Mouse (Mus musculus) neural tube, embryonic 11.5 days (tissue): ENCODE data around the gene Mfsd12. TPM values are rescaled to one million over a fixed set of nuclear protein-coding genes. Genes with fewer than 3 reads are reported as not detected.

Experiments
- microRNA-seq: library from miRNA; unstranded; fragments of <30 nt; microRNA quantifications from one replicate; pipeline ENCODE4, GENCODE M21; 2016
- polyA plus RNA-seq: library from polyadenylated mRNA; unstranded; fragments of >200 nt; fragmentation: Nextera tagmentation; extraction: Ambion mirVana; gene quantifications from 2 replicates; pipeline ENCODE4 v1.2.1, GENCODE M21; 2014

Mfsd12 gene
- polyA plus RNA-seq, 1 experiment from 2014 or later: 5.3 TPM

Small RNA genes lying within 50 kb of the gene (microRNA-seq; reads per million reads assigned to microRNA genes)
- gene Mir6913: not detected

Other genes starting within 250 kb of the Mfsd12 start
- gene Zbtb7a, start 222.3 kb upstream of the Mfsd12 start, polyA plus RNA-seq: 7.1 and 8.8 TPM in 2 replicates
- 68.3 and 68.4 TPM in 2 replicates for gene Pias4, start 189.6 kb upstream of the Mfsd12 start, polyA plus RNA-seq
- 463 and 504 TPM in 2 replicates for gene Eef2, start 180.9 kb upstream of the Mfsd12 start, polyA plus RNA-seq
- gene Dapk3, start 174.5 kb upstream of the Mfsd12 start, polyA plus RNA-seq: 56.4 and 58.6 TPM in 2 replicates
- not detected in 2 replicates for gene 4930442H23Rik, start 173.6 kb upstream of the Mfsd12 start, polyA plus RNA-seq
- gene Nmrk2, start 155.4 kb upstream of the Mfsd12 start, polyA plus RNA-seq: 0.12 TPM in 2 replicates
- gene Atcay, start 126.7 kb upstream of the Mfsd12 start, polyA plus RNA-seq: 21.9 and 24.1 TPM in 2 replicates
- gene Zfr2, start 124.3 kb upstream of the Mfsd12 start, polyA plus RNA-seq: 5.8 and 6.0 TPM in 2 replicates
- gene Matk, start 104.6 kb upstream of the Mfsd12 start, polyA plus RNA-seq: 2.0 and 3.0 TPM in 2 replicates
- 178 and 180 TPM in 2 replicates for gene Mrpl54, start 90.6 kb upstream of the Mfsd12 start, polyA plus RNA-seq
- 35.3 and 39.0 TPM in 2 replicates for gene Apba3, start 90.5 kb upstream of the Mfsd12 start, polyA plus RNA-seq
- gene Tjp3, start 65.9 kb upstream of the Mfsd12 start, polyA plus RNA-seq: 2.5 and 2.8 TPM in 2 replicates
- gene Pip5k1c, start 64.5 kb upstream of the Mfsd12 start, polyA plus RNA-seq: 64.6 and 65.8 TPM in 2 replicates
- 39.4 and 46.2 TPM in 2 replicates for gene Cactin, start 36.4 kb upstream of the Mfsd12 start, polyA plus RNA-seq
- gene Tbxa2r, start 28.8 kb upstream of the Mfsd12 start, polyA plus RNA-seq: 1.8 and 2.9 TPM in 2 replicates
- not detected in 2 replicates for gene Gipc3, start 14.2 kb upstream of the Mfsd12 start, polyA plus RNA-seq
- 104 and 110 TPM in 2 replicates for gene Hmg20b, start 7.0 kb upstream of the Mfsd12 start, polyA plus RNA-seq
- 0.20 and 0.50 TPM in 2 replicates for gene 4930404N11Rik, start 8.3 kb downstream of the Mfsd12 start, polyA plus RNA-seq
- gene Fzr1, start 21.0 kb downstream of the Mfsd12 start, polyA plus RNA-seq: 112 and 120 TPM in 2 replicates
- 64.1 and 76.1 TPM in 2 replicates for gene Dohh, start 26.9 kb downstream of the Mfsd12 start, polyA plus RNA-seq
- 1.7 and 3.0 TPM in 2 replicates for gene Gm48551, start 27.0 kb downstream of the Mfsd12 start, polyA plus RNA-seq
- gene Gm48552, start 31.5 kb downstream of the Mfsd12 start, polyA plus RNA-seq: 0.97 and 1.3 TPM in 2 replicates
- gene Smim24, start 35.6 kb downstream of the Mfsd12 start, polyA plus RNA-seq: 1.9 and 3.5 TPM in 2 replicates
- gene Nfic, start 98.1 kb downstream of the Mfsd12 start, polyA plus RNA-seq: 16.8 TPM in 2 replicates
- gene Celf5, start 125.2 kb downstream of the Mfsd12 start, polyA plus RNA-seq: 10.6 and 11.1 TPM in 2 replicates
- 66.2 and 74.2 TPM in 2 replicates for gene Ncln, start 138.9 kb downstream of the Mfsd12 start, polyA plus RNA-seq
- 0.45 and 0.58 TPM in 2 replicates for gene S1pr4, start 142.6 kb downstream of the Mfsd12 start, polyA plus RNA-seq
- 0.41 TPM in 2 replicates for gene Gna15, start 166.7 kb downstream of the Mfsd12 start, polyA plus RNA-seq
- 74.6 and 78.8 TPM in 2 replicates for gene Gna11, start 187.7 kb downstream of the Mfsd12 start, polyA plus RNA-seq
- gene Aes, start 202.0 kb downstream of the Mfsd12 start, polyA plus RNA-seq: 266 and 278 TPM in 2 replicates
- 7.0 and 7.3 TPM in 2 replicates for gene Tle2, start 217.1 kb downstream of the Mfsd12 start, polyA plus RNA-seq
- 6.4 and 7.0 TPM in 2 replicates for gene Tle6, start 243.6 kb downstream of the Mfsd12 start, polyA plus RNA-seq
- gene BC025920, start 248.8 kb downstream of the Mfsd12 start, polyA plus RNA-seq: 0.43 and 0.80 TPM in 2 replicates